Mouse (Mus musculus) kidney, adult 10 weeks (tissue): Measurements from ENCODE around the gene Tmem165. TPM values are rescaled to one million over a fixed set of nuclear protein-coding genes. Genes with fewer than 3 reads are reported as not detected.

ENCODE experiments used
- polyA plus RNA-seq: library from polyadenylated mRNA; stranded (reverse); fragments of 350-450 nt; fragmentation: Illumina TruSeq; extraction: RNeasy Lipid Tissue Mini Kit (QIAGEN cat#74804); gene quantifications from one replicate; pipeline ENCODE4 v1.2.3, GENCODE M21; 2014; ENCODE audit warnings: low read depth, low replicate concordance

Tmem165 gene
- polyA plus RNA-seq: 105 TPM

DNA sequence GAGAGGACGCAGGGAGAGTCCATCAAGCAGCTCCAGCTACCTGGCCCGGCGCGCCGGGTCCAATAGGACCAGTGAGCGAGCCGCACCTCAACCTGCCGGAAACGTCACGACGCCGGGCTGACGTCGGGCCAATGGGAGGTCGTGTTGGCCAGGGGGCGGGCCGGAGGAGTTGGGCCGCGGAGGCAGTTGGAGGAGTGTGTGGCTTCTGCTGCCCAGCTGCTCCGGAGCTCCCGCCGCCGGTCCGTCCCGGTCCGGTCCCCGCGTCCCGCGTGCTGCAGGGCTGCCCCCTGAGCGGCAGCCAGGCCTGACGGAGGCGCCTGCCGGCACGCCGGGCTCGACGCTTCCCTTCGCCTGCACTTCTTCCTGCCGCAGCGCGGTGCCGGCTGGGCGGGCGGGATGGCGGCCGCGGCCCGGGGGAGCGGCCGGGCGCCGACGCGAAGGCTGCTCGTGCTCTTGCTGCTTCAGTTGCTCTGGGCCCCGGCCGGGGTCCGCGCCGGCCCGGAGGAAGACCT lies at the start of gene Tmem165:
Gene Tmem165 (plus strand): TSS at position 131 of the 512 bp plus-strand sequence.

GRCm38 (mm10) chr5:76139808-76140729 lies 43.6 kb upstream of the Tmem165 start, which contains the start of gene Srd5a3:
Srd5a3 (plus strand) TSS chr5:76140271.

Other genes starting within 250 kb of the Tmem165 start
- 46.1 TPM for gene Kdr, start 205.4 kb upstream of the Tmem165 start, polyA plus RNA-seq
- gene Srd5a3, start 43.6 kb upstream of the Tmem165 start, polyA plus RNA-seq: 19.0 TPM
- gene Clock, start 120.9 kb downstream of the Tmem165 start, polyA plus RNA-seq: 65.2 TPM
- gene Pdcl2, start 147.3 kb downstream of the Tmem165 start, polyA plus RNA-seq: 1.1 TPM
- gene Nmu, start 179.9 kb downstream of the Tmem165 start, polyA plus RNA-seq: not detected